Mouse (Mus musculus) erythroid progenitor cell, adult 5-6 weeks (primary cell): ENCODE measurements at regions not wholly inside any gene's neighbourhood (a gene's known extent, or its start where the extent isn't known, plus 50 kb on each side); places are given as distances from the start of the nearest gene placed in this dataset.

Source experiments
- ATAC-seq: replicated peaks from 2 replicates; pipeline ENCODE4 v1.8.0; 2016; ENCODE audit warnings: moderate number of reproducible peaks, mild to moderate bottlenecking, moderate TSS enrichment, inconsistent platforms; ENCODE audit not compliant: poor library complexity, low FRiP score, severe bottlenecking

DNA sequence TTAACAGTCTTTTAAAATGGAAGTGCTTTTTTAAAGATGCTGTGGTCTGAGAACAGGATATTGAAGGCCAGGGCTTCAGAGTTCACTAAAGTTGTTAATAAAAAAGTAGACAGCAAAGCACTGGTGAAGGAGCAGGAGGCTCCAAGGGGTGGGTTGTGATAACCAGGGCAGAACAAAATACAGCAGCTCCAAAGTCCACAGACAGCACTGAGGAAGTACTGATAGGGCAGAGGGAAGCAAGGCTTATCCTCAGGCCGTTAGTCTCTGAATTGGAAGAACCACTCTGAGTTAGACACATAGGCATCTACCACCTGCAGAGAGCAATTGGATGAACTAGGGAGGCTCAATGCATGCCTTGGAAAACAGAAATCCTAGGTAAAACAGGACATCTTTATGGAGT lies 62.1 kb downstream of the P2ry1 start:
- peak; percentile 39; the same call in 1 of the 2 replicates for ATAC-seq

DNA sequence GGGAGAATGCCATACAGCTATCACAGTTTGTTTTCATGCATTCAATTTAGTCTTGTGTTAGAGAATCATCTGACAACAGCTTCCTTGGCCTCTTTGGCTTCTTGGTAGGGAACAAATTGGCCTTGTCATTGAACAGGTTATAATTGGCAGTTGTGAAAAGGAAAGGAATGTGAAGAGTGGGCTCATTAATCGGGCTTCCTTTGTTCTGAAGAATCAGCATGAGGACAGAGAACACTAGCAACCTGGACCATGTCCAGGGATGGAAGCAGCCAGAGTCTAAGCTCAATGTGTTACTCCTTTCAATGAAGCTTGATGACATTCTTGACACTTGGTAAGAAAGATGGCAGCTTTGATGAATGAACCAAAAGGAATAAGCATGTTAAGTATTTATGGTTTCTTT lies 64.5 kb downstream of the P2ry1 start:
- ATAC-seq: no peak

DNA sequence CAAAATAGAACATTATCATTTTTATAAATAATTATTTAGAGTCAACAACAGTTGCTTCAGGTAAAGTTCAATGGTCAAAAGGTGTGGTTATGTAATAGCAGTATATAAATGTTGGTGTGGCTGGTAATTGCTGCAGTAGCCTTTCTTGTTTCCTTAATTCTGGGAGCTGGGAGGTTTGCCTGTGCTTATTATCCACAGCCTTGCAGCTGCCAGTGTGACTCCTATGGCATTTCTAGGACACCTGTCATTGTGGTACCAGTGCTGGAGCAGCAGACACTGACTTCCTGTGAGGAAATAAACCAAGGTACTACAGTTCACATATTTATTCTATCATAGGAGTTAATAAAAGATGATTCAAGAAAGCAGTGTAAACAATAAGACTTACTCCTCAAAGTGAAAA lies 65.6 kb downstream of the P2ry1 start:
- no peak for ATAC-seq

DNA sequence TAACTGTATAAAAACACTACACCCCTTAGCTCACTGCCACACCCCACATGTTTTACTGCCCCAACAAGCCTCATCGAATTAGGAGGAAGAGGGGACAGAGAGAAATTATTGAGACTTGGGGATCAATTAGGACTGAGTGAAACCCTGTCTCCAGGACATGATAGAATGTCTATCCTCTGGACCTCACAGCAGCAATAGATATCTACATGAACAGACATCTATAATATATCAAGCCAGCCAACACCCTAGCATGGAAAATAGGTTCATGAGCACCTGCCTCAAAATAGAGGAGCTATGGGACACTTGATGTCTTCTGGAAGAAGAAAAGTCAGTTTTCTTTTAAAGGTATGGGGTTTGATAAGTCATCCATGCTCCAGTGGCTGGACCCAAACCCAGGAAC lies 68.4 kb downstream of the P2ry1 start:
- peak; percentile 55 for ATAC-seq

DNA sequence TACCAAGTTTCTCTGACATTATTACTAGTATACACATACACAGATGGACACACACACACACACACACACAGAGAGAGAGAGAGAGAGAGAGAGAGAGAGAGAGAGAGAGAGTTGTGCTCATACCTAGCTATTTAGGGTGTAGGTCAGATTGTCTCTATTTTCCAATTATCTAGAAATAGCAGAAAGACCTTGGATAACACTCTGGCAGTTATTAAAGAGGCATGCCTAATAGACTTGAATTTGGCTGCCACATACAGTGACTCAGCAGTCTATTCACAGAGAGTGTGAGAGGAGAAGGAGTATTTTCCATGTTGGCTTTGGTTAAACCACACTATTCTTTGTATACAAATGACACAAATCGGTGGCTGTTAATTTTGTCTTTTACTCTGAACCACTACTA lies 69.7 kb downstream of the P2ry1 start:
- ATAC-seq: peak; percentile 83

DNA sequence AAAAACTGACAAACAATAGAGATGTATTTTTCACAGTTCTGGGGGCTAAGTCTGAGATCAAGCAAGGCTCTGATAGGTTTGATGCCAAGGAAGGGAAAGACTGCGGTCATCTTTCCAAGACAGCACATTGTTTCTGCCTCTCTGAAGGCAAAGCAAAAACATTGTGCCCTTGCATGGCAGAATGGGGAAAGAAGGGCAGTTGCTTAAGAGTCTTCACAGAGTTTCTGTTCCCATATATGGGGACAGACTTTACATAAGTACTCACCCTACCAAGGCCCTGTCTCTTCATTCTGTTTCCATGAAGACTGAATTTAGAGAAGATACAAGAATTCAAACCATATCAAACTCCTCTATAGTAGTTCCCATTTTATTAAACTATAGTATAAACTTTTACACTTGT lies 70.5 kb downstream of the P2ry1 start:
- no peak for ATAC-seq

DNA sequence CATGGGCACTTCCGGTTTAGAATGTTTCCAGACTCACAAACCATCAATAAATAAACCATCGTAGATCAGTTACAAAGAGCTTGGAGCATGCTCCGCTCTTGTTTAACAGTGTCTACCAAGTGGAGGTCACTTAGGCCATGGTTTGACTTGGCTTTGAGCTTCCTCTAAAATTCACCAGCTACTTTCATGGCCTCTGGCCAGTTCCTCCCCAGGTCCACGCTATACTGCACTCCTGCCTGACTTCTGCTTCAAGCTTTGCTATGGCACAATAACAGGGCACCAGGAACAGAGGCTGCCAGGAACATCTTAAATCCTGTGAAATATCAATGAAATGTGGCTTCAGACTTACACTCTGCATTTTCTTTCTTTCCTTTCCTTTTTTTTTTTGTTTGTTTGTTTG lies 71.2 kb downstream of the P2ry1 start:
- ATAC-seq: no peak

DNA sequence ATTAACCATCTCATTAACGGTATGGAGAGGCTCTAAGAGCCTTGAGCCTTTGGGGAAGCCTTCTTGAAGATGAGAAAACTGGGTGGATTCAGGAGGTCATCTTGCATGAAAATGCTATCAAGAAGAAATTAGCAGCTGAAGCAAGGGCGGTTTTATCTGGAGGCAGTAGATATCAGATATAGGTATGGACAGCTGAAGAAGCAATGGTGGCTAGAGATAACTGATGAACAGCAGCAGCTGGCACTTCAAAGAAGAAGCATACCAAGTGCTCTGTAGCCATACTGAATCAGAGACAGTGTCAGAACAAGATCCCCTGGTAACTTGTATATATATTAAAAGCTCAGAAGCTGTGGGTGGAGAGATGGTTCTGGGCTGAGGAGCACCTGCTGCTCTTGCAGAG lies 73.2 kb downstream of the P2ry1 start:
- peak; percentile 60 for ATAC-seq

DNA sequence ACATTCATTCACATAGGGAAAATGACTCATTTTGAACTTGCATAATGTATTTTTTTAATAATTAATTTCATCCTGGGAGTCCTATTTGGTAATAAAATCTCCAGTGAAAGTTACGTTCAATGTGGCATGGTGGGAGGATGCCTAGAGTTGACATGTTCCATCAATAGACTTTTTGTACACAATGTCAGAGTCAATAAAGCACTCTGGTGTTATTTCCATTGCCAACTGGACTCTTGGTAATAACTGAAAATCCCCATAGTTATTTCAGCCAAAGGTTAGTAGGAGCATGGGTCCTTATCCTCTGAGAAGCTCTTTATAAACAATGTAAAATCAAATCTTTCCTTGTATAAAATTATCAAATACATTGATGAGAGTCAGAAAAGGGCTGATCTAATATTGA lies 87.3 kb downstream of the P2ry1 start:
- ATAC-seq: no peak

DNA sequence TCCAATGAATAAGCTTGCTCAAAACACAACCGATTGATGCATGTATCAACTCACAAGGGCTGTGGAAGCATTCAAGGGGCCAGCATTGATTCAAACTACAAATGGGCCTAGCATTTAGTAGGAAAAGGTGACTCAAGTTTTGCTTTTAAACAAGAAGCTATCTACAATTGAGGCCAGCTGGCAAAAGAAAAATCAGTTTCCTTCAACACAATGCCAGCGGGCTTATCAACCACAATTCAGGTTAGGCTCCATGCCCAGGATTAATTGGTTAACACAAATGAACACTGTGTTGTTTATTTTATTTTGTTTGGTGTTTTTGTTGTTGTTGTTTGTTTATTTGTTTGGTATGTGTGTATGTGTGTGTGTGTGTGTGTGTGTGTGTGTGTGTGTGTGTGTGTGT lies 89.4 kb downstream of the P2ry1 start:
- no peak for ATAC-seq

DNA sequence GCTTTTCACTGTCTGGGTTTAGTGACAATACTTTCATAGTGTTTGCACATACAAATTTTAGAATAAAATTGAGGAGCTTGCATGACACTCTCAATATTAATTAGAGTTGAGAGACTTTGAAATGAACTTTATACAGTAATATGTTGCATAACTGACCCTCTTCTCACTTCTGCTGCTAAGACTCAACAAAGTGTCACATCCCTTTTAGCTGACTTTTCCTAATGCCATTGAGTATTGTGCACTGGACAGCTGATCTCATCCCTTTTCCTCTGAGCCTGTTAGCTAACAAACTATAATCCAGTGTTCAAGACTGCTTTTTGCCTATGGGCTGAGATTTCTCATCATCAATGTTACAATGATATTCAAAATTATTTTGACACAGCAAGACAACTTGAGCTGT lies 113.8 kb downstream of the P2ry1 start:
- no peak for ATAC-seq

DNA sequence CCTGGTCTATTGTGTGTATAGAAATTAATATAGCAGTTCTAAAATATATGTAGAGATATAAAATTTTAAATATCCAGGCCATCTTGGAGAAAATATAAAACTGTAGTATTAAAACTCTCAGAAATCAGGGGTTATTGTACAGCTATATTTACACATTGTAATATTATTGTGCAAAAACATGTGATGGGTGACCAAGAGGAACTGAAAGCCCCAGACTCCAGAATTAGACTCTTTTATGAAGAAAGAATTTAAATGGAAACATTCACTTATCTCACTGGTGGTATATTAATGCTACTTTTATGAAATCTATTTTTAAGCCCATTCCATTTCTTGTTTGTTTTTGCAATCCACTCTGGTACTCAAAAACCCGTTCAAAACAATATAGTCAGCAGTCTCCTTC lies 130.5 kb downstream of the P2ry1 start:
- no peak for ATAC-seq

DNA sequence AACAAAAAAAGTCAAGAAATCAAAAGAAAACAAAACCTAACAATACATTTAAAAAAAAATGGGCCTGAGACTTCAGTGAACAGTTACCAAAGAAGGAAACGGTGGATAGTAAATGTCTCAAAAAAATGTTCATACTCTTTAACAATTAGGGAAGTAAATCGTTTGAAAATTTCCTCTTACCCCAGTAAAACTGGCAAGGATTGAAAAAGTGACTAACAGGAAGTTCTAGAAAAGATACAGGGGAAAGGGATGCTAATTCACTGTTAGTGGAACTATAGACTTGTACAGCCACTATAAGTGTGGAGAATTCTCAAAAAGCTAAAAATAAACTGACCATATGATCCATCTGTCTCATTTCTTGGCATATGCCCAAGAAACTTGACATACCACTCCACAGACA lies 151.5 kb downstream of the P2ry1 start:
- ATAC-seq: no peak

DNA sequence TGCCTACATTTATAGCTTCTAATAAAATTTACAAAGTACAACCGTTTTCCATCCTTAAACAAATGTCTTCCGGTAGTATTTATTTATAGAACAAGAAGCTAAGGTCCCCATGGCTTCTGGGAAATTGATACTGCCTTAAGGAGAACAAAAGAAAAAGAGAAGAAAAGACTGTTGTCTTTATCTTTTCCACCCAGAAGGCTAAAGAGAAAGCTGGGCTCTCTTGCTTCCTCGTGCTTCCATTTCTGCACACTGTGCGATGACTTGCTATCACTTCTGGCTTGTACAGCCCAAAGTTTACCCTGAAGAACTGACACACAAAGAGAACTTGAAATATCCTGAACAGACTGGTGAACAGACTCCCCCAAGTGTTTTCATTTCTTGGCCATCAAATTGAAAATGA lies 157.2 kb downstream of the P2ry1 start:
- peak; percentile 57; the same call in 1 of the 2 replicates for ATAC-seq

DNA sequence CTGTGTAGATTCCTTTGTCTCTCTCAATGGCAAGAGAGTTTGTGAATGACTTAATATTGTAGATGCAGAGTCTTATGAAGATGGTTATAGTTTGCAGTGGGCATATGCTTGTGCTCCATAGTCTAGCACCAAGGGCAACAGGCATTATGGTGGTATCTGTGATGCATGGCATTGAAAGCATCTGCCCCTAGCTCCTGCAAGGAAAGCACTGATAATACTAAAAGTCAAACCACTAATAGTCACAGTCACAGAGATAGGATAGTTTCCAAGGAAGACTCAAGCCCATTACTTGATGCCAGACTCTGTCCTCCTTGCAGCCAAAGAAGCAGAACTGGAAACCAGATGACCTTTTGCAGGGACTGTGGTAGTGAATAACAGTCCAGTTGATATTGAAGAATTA lies 158.8 kb downstream of the P2ry1 start:
- no peak for ATAC-seq

DNA sequence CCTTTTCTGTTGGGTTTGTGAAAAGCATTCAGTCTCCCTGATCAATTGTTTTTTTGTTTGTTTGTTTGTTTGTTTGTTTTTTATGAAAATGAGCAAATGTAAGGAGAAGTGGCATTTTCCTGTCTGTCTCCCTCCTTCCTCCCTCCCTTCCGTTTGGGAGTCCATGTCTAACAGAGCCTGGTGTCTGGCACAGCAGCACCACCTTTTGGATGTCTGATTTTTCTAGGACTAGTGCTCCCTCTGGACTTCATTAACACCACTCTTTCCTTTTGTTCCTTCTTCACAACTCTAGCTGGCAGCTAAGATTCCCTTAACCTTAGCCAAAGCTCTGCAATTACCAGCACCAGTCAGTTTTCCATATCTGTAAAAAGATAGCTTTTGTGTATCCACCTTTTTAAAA lies 175.6 kb upstream of the Rap2b start:
- ATAC-seq: no peak

DNA sequence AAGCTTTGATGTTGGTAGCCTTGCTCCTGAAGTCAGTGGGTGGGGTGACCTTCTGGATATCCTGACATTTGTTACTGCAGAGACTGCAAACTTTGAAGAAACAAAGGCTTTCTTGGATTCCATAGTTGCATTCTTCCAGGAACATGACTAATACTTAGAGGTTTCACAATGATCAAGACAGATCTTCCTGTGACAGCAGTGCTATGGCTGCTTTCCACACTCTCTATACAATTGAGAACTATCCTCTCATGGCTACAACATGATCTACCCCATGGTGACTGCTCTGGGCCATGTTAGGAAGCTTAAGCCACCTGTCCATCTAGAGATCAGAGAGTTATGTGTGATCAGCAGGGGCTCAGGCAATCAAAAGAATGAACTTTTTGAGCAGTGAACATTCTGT lies 172.8 kb upstream of the Rap2b start:
- ATAC-seq: no peak

DNA sequence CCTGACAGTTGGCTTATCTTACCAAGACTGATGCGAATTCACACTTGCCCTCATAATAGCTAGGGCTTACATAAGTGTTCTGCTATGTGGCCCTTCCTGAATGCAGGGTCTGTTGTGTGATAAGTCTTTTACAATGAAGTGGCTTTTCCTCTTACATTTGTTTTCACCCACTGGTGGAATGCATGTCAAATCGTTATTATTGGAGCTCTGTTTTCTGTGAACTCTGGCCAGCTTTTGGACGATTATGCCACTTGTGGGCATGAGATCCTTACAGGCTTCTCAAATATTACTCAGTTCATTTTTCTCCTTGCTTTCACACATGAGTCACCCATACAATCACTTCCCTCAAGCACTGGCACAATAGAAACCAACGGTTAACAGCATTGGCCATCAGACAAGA lies 144.9 kb upstream of the Rap2b start:
- no peak for ATAC-seq

DNA sequence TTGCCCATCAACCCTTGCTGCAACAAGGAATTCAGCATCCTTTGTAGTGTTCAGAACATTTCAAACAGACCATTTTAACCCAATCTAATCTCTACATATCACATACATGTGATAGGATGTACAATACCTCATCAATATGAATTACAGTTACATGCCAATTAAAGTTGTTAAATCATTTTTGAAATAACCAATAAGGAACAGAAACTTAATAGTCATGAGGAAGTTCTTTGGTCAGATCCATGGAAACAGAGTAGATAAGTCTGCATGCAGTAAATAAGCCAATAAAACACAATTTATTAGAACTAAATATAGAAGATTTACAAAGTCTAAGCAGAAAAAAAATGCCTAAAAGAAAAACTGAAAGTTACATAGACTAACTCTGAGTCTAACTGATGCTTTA lies 136.9 kb upstream of the Rap2b start:
- ATAC-seq: no peak

DNA sequence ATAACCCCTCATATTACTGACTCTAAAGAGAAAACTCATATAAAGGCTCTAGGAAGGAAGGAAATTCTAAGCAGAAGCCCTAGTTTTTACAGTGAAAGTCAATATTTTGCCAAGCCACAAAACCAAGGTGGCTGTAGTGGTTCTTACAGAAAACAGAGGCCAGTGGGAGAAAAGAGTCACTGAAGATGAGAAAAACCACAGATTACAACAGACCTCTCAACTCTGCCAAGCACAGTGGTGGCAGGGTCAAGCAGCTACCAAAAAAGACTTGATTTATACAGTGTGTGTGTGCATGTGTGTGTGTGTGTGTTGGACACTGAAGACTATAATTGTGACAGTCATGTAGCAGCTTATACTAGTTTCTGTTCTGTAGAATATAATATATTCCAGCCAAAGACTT lies 136.4 kb upstream of the Rap2b start:
- no peak for ATAC-seq

DNA sequence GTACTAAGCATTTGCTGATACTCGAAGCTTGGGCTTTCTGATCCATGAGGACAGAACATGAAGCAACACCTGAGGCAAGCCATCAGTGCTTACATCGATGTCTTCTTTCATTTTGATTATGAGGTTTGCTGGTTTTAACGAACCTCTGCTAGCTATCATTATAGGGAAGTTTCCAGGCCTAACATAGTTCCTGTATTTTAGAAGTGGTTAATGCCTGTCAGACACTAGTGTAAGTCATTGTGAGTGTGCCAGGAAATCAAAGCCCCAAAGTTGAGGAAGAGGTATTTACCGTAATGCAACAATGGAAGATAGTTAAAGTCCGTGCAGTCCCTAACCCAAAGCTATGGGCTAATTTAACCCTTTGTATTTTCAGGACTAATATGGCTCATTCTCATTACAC lies 120.1 kb upstream of the Rap2b start:
- ATAC-seq: no peak

DNA sequence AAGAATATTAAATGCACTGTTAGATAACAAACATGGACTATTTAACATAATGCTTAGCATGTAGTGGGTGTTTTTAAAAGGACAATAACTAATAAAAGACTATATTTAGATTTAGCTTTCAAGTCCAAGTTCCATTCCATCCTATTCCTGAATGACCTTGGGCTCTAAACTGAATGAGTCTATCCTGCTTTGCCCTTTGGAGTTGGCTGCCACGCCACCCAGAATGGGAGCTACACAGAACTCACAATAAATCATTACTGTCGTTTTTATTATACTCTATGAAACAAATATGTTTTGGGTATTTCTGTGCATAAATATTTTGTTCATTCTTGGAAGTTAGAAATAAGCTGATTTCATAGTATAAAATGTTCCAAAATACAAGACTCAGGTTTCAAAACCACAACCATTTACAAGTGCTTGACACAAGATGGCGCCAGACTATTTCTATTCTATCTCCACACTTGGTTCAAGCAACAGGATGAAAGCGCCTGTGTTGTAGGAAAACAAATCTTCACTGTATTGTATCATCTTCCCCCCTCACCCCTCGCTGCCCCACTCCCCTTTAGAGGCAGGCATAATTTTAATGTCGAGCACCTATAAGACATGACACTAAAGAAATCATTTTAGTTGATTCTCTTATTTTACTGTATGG lies 117.4 kb upstream of the Rap2b start:
- ATAC-seq: no peak

DNA sequence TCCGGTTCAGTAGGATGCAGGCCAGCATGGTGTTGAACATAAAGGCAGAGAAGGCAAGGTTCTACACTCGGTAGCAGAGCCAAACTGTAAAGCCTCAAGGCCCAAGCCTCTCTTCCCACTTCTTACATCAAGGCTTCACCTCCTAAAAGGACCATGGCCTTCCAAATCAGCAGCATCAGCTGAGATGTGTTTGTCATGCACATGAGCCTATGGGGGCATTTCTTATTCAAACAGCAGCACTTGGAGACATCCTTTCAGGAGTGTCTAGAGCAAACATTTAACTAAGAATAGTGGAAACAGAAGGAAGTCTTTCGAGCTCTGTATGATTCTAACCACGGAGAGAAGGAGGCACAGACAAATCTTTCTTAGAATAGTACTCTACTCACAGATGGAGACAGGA lies 115.0 kb upstream of the Rap2b start:
- no peak for ATAC-seq
